Mouse (Mus musculus) erythroid progenitor cell, adult 5-6 weeks (primary cell): ENCODE results near the gene Sptlc2. TPM values are rescaled to one million over a fixed set of nuclear protein-coding genes. Genes with fewer than 3 reads are reported as not detected.
A peak's percentile ranks its signal among the peaks of the same experiment; 100 is the strongest.
"Not testable (repeated sequence)": the region's sequence is repeated elsewhere in the genome, so short reads cannot be mapped to it uniquely, and the experiment has no call there.

Experiments
- ATAC-seq: replicated peaks from 2 replicates; pipeline ENCODE4 v1.8.0; 2016; ENCODE audit warnings: moderate number of reproducible peaks, mild to moderate bottlenecking, moderate TSS enrichment, inconsistent platforms; ENCODE audit not compliant: poor library complexity, low FRiP score, severe bottlenecking
- total RNA-seq, 2 experiments: library from RNA; stranded (forward) in 1 of 2; stranded (reverse) in 1 of 2; fragments of 150-400 nt in 1 of 2; fragments of 186-747, 209-891 nt in 1 of 2; gene quantifications; 2 replicates each; pipeline versions ENCODE4 v1.2.3 to v1.2.4; 2015 to 2017; ENCODE audit warnings: low replicate concordance in 2 of 2

The Sptlc2 gene
- total RNA-seq, 2 experiments from 2014 or later = 40.2 to 45.7 TPM

- ATAC-seq = no peak
Observed at GRCm38 (mm10) chr12:87284268-87284667, 103.9 kb downstream of the Sptlc2 start.

- ATAC-seq = no peak
Observed at GRCm38 (mm10) chr12:87283706-87284105, 104.4 kb downstream of the Sptlc2 start.

GRCm38 (mm10) chr12:87282743-87283142 is 105.4 kb downstream of the Sptlc2 start:
- no peak for ATAC-seq

DNA sequence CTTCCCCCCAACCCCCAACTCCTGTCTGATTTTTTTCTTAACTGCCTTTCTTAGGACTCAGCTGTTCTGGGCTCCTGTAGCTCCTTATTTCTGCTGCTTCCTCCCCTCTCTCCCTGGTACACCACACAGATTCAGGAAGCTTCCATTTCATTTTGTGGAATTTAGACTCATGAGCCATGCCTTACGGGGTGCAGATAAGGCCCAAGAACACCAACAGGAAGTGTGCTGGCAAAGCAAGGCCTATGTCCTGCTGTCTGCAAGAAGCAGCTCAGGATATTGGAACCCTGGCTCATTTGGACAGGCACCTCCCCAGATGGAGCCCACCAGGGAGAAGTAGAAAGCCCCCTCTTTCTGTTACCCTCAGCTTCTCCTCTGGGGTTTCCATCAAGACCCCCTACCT is 106.4 kb downstream of the Sptlc2 start:
- no peak for ATAC-seq

DNA sequence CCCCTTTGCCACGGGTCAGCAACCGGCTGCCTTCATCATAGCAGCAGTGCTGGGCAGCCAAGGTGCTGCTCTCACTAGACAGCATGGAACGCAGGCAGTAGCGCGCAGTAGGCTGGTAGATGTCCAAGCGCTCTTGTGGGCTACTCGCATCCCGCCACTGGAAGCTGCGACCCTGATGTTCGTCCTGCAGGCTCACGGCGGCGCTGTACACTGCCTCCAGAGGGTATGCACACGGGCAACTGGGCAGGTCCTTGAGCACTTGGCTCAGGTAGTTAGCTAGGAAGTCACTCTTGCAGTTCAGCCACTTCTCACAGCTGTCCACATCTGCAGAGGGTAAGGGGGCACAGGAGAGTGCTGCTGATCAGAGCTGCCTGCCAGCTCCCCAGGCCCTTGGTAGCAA is 108.3 kb downstream of the Sptlc2 start:
- ATAC-seq = no peak

DNA sequence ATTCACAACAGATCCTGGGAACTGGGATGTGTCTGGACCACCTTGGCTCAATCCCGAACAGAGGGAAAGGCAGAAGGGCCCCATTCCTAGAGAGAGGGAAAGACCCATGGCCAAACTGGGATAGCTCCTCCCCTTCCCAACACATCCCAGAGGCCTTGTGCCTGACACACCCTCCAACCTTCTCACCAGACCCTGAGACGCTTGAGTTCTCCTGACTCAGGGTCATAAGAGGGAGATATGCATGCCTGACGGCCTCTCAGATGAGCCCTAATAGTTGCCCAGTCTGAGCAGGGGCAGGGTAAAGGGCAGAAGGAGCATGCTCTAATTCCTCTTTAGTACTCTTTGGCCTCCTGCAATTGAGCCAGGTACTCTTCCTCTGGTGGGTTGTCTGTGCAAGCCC is 108.8 kb downstream of the Sptlc2 start:
- ATAC-seq = no peak

DNA sequence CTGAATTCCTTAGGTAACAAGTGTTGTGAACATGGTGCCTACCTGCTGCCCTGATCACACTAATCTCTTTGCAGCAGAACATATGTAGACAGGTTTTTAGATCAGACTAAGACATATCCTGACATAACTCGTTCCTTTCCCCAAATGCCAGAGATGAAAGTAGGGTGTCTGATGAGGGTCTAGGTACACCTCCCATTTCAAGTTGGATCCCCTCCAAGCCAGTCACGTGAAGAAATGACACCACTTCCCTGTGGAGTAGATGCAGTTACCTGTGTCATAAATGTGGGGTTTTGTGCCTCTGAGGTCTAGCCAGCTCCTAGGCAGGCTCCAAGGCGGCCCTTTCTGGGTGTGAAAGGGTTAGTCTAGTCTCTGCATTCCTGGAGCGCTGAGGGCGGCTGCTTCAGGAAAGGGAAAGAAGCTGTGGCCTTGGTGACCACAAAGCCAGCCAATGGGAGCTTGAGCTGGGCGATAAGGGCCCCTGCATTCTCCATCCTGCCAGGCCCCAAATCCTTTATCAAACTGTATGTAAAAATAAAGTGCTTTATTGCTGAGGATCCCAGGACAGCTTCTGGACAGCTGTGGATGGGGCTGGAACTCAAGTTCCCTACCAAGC is 109.9 kb downstream of the Sptlc2 start:
- no peak for ATAC-seq

GRCm38 (mm10) chr12:87277251-87277650 is 110.9 kb downstream of the Sptlc2 start:
- not testable (repeated sequence) for ATAC-seq

GRCm38 (mm10) chr12:87274853-87275831 is 113.0 kb downstream of the Sptlc2 start:
- no peak for ATAC-seq

DNA sequence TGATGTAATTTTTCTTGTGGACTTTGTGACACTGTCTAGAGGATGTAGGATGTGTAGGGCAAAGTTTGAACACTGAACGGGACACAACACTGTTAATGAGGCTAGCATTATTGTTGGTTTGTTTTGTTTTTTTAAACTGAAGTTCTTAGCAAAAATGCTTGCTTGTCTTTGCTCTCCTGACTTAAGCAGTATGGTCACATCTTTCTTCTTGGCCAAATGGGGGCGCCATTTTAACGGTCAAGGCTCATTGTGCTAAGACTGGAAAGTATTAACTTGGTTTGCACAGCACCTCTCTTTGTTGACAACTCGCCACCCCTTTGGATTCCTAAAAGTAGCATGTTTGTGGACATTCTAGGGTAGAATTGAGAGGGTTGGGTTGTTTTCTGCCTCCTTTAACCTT is 120.5 kb downstream of the Sptlc2 start:
- ATAC-seq = no peak

GRCm38 (mm10) chr12:87266827-87267603 is 121.1 kb downstream of the Sptlc2 start:
- ATAC-seq = peak; percentile 8

DNA sequence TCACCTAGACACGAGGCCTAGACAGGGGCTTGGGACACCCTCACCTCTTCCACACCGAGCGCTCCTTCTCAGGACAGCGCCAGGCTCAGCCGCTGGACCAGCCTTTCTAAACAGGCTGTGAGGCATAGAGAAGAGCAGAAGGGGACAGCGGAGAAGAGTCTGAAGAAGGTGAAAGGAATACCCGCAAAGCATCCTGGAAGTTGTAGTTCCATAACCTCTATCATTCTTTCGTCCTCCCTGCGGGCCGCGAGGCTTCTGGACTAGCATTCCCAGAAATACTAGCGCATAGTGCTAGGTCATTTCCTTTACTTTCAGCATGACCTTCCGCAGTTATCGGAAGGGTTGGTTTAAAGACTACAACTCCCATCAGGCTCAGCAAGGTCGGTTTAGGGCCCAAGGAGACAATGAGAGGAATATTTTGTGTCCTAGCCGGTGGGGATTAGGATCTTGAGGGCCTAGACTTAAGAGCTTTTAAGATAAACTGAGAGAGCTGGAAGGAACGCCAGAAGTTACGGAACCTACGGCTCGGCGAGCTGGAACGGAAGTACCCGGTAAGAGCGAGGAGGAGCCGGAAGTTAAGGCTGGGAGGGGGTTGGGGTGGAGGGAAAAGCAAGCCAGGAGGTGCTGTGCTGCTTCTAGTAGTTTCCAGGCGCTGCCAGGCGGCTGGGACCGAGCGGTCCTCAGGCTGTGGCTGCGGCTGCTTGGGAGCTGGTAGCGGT is 121.9 kb downstream of the Sptlc2 start, which contains the start of the genes Vipas39 and Ahsa1:
Gene Vipas39 (minus strand): TSS at position 149 of the 719 bp plus-strand sequence.
Gene Ahsa1 (plus strand): TSS at position 372 of the 719 bp plus-strand sequence.
- peak; percentile 94 for ATAC-seq

DNA sequence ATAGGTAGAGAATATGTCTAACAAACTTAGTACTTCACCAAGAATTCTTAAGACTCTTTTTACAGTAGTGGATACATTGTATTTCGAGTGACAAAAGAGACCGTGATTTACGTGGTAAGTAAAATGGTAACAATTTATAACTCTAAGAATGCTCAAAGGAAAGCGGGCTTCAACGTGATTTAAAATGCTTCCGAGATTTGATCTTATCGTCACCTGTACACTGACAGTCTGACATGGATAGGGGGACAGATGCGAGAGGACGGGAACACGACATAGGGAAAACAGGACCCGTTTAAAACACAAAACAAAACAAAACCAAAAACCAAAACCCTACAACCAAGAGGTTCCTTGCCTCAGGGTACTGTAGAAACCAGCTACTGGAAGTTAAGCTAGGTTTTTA is 122.7 kb downstream of the Sptlc2 start:
- ATAC-seq = no peak

GRCm38 (mm10) chr12:87260562-87260961 is 127.6 kb downstream of the Sptlc2 start:
- ATAC-seq = no peak

- no peak for ATAC-seq
Observed at GRCm38 (mm10) chr12:87256629-87257028, 131.5 kb downstream of the Sptlc2 start.

Other genes with a start within 250 kb of the Sptlc2 start
- 13.3 and 15.5 TPM in 2 replicates for gene Gstz1, start 241.2 kb downstream of the Sptlc2 start, total RNA-seq (2015; ENCODE audit: low replicate concordance)
- gene Gstz1, start 241.2 kb downstream of the Sptlc2 start, total RNA-seq (2017; ENCODE audit: low replicate concordance) = 5.1 and 9.2 TPM in 2 replicates
- gene Pomt2, start 240.4 kb downstream of the Sptlc2 start, total RNA-seq (2015; ENCODE audit: low replicate concordance) = 0.42 and 5.0 TPM in 2 replicates
- 1.3 and 1.8 TPM in 2 replicates for gene Pomt2, start 240.4 kb downstream of the Sptlc2 start, total RNA-seq (2017; ENCODE audit: low replicate concordance)
- gene Samd15, start 188.6 kb downstream of the Sptlc2 start, total RNA-seq (2015; ENCODE audit: low replicate concordance) = not detected in 2 replicates
- 3.6 TPM in 1 of 2 replicates, not detected in the other for gene Samd15, start 188.6 kb downstream of the Sptlc2 start, total RNA-seq (2017; ENCODE audit: low replicate concordance)
- gene Tmed8, start 187.9 kb downstream of the Sptlc2 start, total RNA-seq (2015; ENCODE audit: low replicate concordance) = 0.72 and 2.9 TPM in 2 replicates
- gene Tmed8, start 187.9 kb downstream of the Sptlc2 start, total RNA-seq (2017; ENCODE audit: low replicate concordance) = 1.5 and 2.0 TPM in 2 replicates
- gene Noxred1, start 149.6 kb downstream of the Sptlc2 start, total RNA-seq (2015; ENCODE audit: low replicate concordance) = not detected in 2 replicates
- not detected in 2 replicates for gene Noxred1, start 149.6 kb downstream of the Sptlc2 start, total RNA-seq (2017; ENCODE audit: low replicate concordance)
- gene Vipas39, start 122.1 kb downstream of the Sptlc2 start, total RNA-seq (2015; ENCODE audit: low replicate concordance) = 2.5 and 5.4 TPM in 2 replicates
- gene Vipas39, start 122.1 kb downstream of the Sptlc2 start, total RNA-seq (2017; ENCODE audit: low replicate concordance) = 1.4 and 9.1 TPM in 2 replicates
- 22.7 and 28.5 TPM in 2 replicates for gene Ahsa1, start 121.9 kb downstream of the Sptlc2 start, total RNA-seq (2015; ENCODE audit: low replicate concordance)
- gene Ahsa1, start 121.9 kb downstream of the Sptlc2 start, total RNA-seq (2017; ENCODE audit: low replicate concordance) = 58.2 and 58.3 TPM in 2 replicates
- gene Ism2, start 88.7 kb downstream of the Sptlc2 start, total RNA-seq (2015; ENCODE audit: low replicate concordance) = not detected in 2 replicates
- gene Ism2, start 88.7 kb downstream of the Sptlc2 start, total RNA-seq (2017; ENCODE audit: low replicate concordance) = not detected in 2 replicates
- 16.3 and 35.7 TPM in 2 replicates for gene Slirp, start 55.5 kb upstream of the Sptlc2 start, total RNA-seq (2015; ENCODE audit: low replicate concordance)
- gene Slirp, start 55.5 kb upstream of the Sptlc2 start, total RNA-seq (2017; ENCODE audit: low replicate concordance) = 3.3 and 34.5 TPM in 2 replicates
- 7.2 and 20.5 TPM in 2 replicates for gene Alkbh1, start 55.7 kb upstream of the Sptlc2 start, total RNA-seq (2015; ENCODE audit: low replicate concordance)
- 18.0 and 19.9 TPM in 2 replicates for gene Alkbh1, start 55.7 kb upstream of the Sptlc2 start, total RNA-seq (2017; ENCODE audit: low replicate concordance)
- 15.9 and 34.6 TPM in 2 replicates for gene Snw1, start 83.9 kb upstream of the Sptlc2 start, total RNA-seq (2015; ENCODE audit: low replicate concordance)
- 47.5 and 55.0 TPM in 2 replicates for gene Snw1, start 83.9 kb upstream of the Sptlc2 start, total RNA-seq (2017; ENCODE audit: low replicate concordance)
- gene Gm5788, start 106.4 kb upstream of the Sptlc2 start, total RNA-seq (2015; ENCODE audit: low replicate concordance) = not detected in 2 replicates
- not detected in 2 replicates for gene Gm5788, start 106.4 kb upstream of the Sptlc2 start, total RNA-seq (2017; ENCODE audit: low replicate concordance)
- gene Gm8300, start 126.0 kb upstream of the Sptlc2 start, total RNA-seq (2015; ENCODE audit: low replicate concordance) = not detected in 2 replicates
- gene Gm8300, start 126.0 kb upstream of the Sptlc2 start, total RNA-seq (2017; ENCODE audit: low replicate concordance) = not detected in 2 replicates
- gene Oog1, start 214.3 kb upstream of the Sptlc2 start, total RNA-seq (2015; ENCODE audit: low replicate concordance) = not detected in 2 replicates
- gene Oog1, start 214.3 kb upstream of the Sptlc2 start, total RNA-seq (2017; ENCODE audit: low replicate concordance) = not detected in 2 replicates
- gene Gm4027, start 230.5 kb upstream of the Sptlc2 start, total RNA-seq (2015; ENCODE audit: low replicate concordance) = not detected in 2 replicates
- gene Gm4027, start 230.5 kb upstream of the Sptlc2 start, total RNA-seq (2017; ENCODE audit: low replicate concordance) = not detected in 2 replicates